Mouse (Mus musculus): ENCODE measurements around the gene Cldn10. TPM values are rescaled to one million over a fixed set of nuclear protein-coding genes. Genes with fewer than 3 reads are reported as not detected.

Gene Cldn10
- total and polyA plus RNA-seq, 3 experiments = 0.16 TPM; not detected in 2

- TF ChIP-seq CTCF (IDR thresholded peaks at IDR 0.05; ENCODE audit: low read depth, low read length) = peak; percentile 58; the same call in 1 of the 2 replicates
- no peak for TF ChIP-seq GATA2 (IDR thresholded peaks at IDR 0.05; ENCODE audit: borderline replicate concordance, low read depth, low read length)
- Histone ChIP-seq H3K4me3 (ENCODE audit: low read depth, low read length) (peak overlapping the region; percentile 56; the same call in 1 of the 2 replicates), H3K36me3 (replicated peaks) (no peaks in the 10 kb centered on the region), H3K4me1 (ENCODE audit: insufficient read depth, low read depth, low read length) (peaks cover 42% of the 10 kb centered on the region), H3K9me3 (replicated peaks) (no peaks in the 10 kb centered on the region), H3K27me3 (ENCODE audit: insufficient read depth, low read length) (peaks cover 21% of the 10 kb centered on the region)
- peak; percentile 71 for ATAC-seq (ENCODE audit: extremely low read depth, insufficient number of reproducible peaks, low FRiP score, poor library complexity, severe bottlenecking)
- DNase-seq (ENCODE audit: low spot score) = peak; percentile 62
Observed at GRCm38 (mm10) chr14:118910332-118911222, 122.9 kb downstream of the Cldn10 start.

GRCm38 (mm10) chr14:118911521-118911920 lies 123.8 kb downstream of the Cldn10 start:
- ATAC-seq (ENCODE audit: extremely low read depth, insufficient number of reproducible peaks, low FRiP score, poor library complexity, severe bottlenecking) (no peak), DNase-seq (ENCODE audit: low spot score) (no peak)
- Histone ChIP-seq H3K4me3 (ENCODE audit: low read depth, low read length) (no peak overlapping the region), H3K9me3 (replicated peaks) (no peaks in the 10 kb centered on the region), H3K36me3 (replicated peaks) (no peaks in the 10 kb centered on the region), H3K27me3 (ENCODE audit: insufficient read depth, low read length) (peaks cover 20% of the 10 kb centered on the region), H3K4me1 (ENCODE audit: insufficient read depth, low read depth, low read length) (peaks cover 41% of the 10 kb centered on the region)
- TF ChIP-seq GATA2 (IDR thresholded peaks at IDR 0.05; ENCODE audit: borderline replicate concordance, low read depth, low read length) (no peak), POLR2AphosphoS5 (IDR thresholded peaks at IDR 0.05; ENCODE audit: insufficient replicate concordance, low read depth, low read length) (no peak), TAL1 (conservative IDR thresholded peaks at IDR 0.05; ENCODE audit: low read depth, low read length) (no peak), GATA1 (IDR thresholded peaks at IDR 0.05; ENCODE audit: borderline replicate concordance, low read length) (no peak), CTCF (IDR thresholded peaks at IDR 0.05; ENCODE audit: low read depth, low read length) (no peak)

GRCm38 (mm10) chr14:118913651-118914050 lies 125.9 kb downstream of the Cldn10 start:
- ATAC-seq (ENCODE audit: extremely low read depth, insufficient number of reproducible peaks, low FRiP score, poor library complexity, severe bottlenecking) (no peak), DNase-seq (ENCODE audit: low spot score) (no peak)
- Histone ChIP-seq H3K4me3 (ENCODE audit: low read depth, low read length) (no peak overlapping the region), H3K9me3 (replicated peaks) (no peaks in the 10 kb centered on the region), H3K36me3 (replicated peaks) (no peaks in the 10 kb centered on the region), H3K27me3 (ENCODE audit: insufficient read depth, low read length) (peaks cover 14% of the 10 kb centered on the region), H3K4me1 (ENCODE audit: insufficient read depth, low read depth, low read length) (peaks cover 31% of the 10 kb centered on the region)
- TF ChIP-seq GATA2 (IDR thresholded peaks at IDR 0.05; ENCODE audit: borderline replicate concordance, low read depth, low read length) (no peak), POLR2AphosphoS5 (IDR thresholded peaks at IDR 0.05; ENCODE audit: insufficient replicate concordance, low read depth, low read length) (no peak), TAL1 (conservative IDR thresholded peaks at IDR 0.05; ENCODE audit: low read depth, low read length) (no peak), CTCF (IDR thresholded peaks at IDR 0.05; ENCODE audit: low read depth, low read length) (no peak)

- peaks cover 8% of the 10 kb centered on the region; the same call in 1 of the 2 replicates for H3K4me1 ChIP-seq (ENCODE audit: insufficient read depth, low read depth, low read length)
- H3K9me3 ChIP-seq (replicated peaks) = no peaks in the 10 kb centered on the region
- H3K36me3 ChIP-seq (replicated peaks) = no peaks in the 10 kb centered on the region
- peaks cover 20% of the 10 kb centered on the region for H3K27me3 ChIP-seq (ENCODE audit: insufficient read depth, low read length)
- TF ChIP-seq TAL1 (conservative IDR thresholded peaks at IDR 0.05; ENCODE audit: low read depth, low read length) (no peak), GATA1 (IDR thresholded peaks at IDR 0.05; ENCODE audit: borderline replicate concordance, low read length) (no peak), CTCF (IDR thresholded peaks at IDR 0.05; ENCODE audit: low read depth, low read length) (0 out of 2 replicates have a peak, but pooled peaks have one; percentile 23), POLR2AphosphoS5 (IDR thresholded peaks at IDR 0.05; ENCODE audit: insufficient replicate concordance, low read depth, low read length) (no peak), GATA2 (IDR thresholded peaks at IDR 0.05; ENCODE audit: borderline replicate concordance, low read depth, low read length) (no peak)
- H3K4me3 ChIP-seq (ENCODE audit: low read depth, low read length) = no peak overlapping the region
- no peak for DNase-seq (ENCODE audit: low spot score)
- peak; percentile 41 for ATAC-seq (ENCODE audit: extremely low read depth, insufficient number of reproducible peaks, low FRiP score, poor library complexity, severe bottlenecking)
Observed at GRCm38 (mm10) chr14:118919025-118919424, 131.3 kb downstream of the Cldn10 start.

DNA sequence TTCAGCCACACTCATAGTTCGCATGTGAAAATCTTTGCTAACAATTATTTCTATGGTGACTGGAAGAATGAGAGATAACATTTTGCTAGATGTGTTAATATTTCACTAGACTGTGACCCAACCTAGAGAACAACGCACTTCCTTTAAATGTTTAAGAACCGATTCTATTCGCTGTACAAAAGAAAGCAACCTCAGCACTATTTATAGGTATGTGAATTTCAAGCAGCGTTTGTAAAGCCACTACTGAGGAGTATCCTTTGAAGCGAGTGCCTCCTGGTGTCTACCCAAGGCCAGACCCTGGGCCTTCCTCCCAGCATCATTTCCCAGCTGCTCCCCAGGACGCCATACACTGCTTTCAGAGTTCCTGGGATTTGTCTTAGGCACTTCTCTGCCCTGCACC lies 132.9 kb downstream of the Cldn10 start:
- Histone ChIP-seq H3K36me3 (replicated peaks) (no peaks in the 10 kb centered on the region), H3K4me3 (ENCODE audit: low read depth, low read length) (no peak overlapping the region), H3K27me3 (ENCODE audit: insufficient read depth, low read length) (peaks cover 30% of the 10 kb centered on the region), H3K9me3 (replicated peaks) (no peaks in the 10 kb centered on the region), H3K4me1 (ENCODE audit: insufficient read depth, low read depth, low read length) (peaks cover 17% of the 10 kb centered on the region)
- ATAC-seq (ENCODE audit: extremely low read depth, insufficient number of reproducible peaks, low FRiP score, poor library complexity, severe bottlenecking) (no peak), DNase-seq (ENCODE audit: low spot score) (no peak)
- TF ChIP-seq GATA1 (IDR thresholded peaks at IDR 0.05; ENCODE audit: borderline replicate concordance, low read length) (no peak), CTCF (IDR thresholded peaks at IDR 0.05; ENCODE audit: low read depth, low read length) (no peak)

DNA sequence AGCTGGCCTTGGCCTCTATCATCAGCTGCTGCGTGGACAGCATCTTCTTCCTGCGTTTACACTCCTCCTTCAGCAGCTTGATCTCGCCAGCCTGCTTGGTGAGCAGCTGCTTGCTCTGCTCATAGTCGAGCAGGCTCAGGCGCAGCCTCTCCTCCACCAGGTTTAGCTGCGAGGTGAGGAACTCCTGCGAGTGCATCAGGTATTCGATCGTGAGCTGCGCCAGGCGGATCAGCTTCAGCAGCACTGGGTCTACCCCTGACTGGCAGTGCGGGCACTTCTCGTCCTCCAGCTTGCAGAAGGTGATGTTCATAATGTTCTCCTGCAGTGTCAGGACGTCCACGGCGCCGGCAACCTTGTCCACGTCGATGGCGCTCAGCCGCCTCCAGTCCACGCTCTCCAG lies 134.5 kb downstream of the Cldn10 start:
- no peaks in the 10 kb centered on the region for H3K9me3 ChIP-seq (replicated peaks)
- no peak overlapping the region for H3K4me3 ChIP-seq (ENCODE audit: low read depth, low read length)
- peaks cover 17% of the 10 kb centered on the region for H3K4me1 ChIP-seq (ENCODE audit: insufficient read depth, low read depth, low read length)
- no peak for DNase-seq (ENCODE audit: low spot score)
- H3K27me3 ChIP-seq (ENCODE audit: insufficient read depth, low read length) = peaks cover 34% of the 10 kb centered on the region
- no peaks in the 10 kb centered on the region for H3K36me3 ChIP-seq (replicated peaks)
- TF ChIP-seq GATA1 (IDR thresholded peaks at IDR 0.05; ENCODE audit: borderline replicate concordance, low read length) (no peak), CTCF (IDR thresholded peaks at IDR 0.05; ENCODE audit: low read depth, low read length) (no peak), TAL1 (conservative IDR thresholded peaks at IDR 0.05; ENCODE audit: low read depth, low read length) (no peak), POLR2AphosphoS5 (IDR thresholded peaks at IDR 0.05; ENCODE audit: insufficient replicate concordance, low read depth, low read length) (no peak), GATA2 (IDR thresholded peaks at IDR 0.05; ENCODE audit: borderline replicate concordance, low read depth, low read length) (no peak)
- ATAC-seq (ENCODE audit: extremely low read depth, insufficient number of reproducible peaks, low FRiP score, poor library complexity, severe bottlenecking) = no peak
